Mouse (Mus musculus) erythroblast, embryonic 14.5 days (primary cell): ENCODE data around the gene Cacnb3.

Experiments used
- GATA1 ChIP-seq: IDR thresholded peaks from 2 replicates; pipeline ENCODE4 v1.6.1; 2012; ENCODE audit warnings: low read length, inconsistent platforms, mixed read lengths
- TAL1 ChIP-seq: IDR thresholded peaks from 3 replicates; pipeline ENCODE4 v1.6.1; 2012; ENCODE audit warnings: low read length, inconsistent platforms, mixed read lengths

GRCm38 (mm10) chr15:98607557-98607956 lies 23.1 kb upstream of the Cacnb3 start:
- TF ChIP-seq TAL1 (no peak), GATA1 (no peak)
